In genomic region chr12:59265207-59265941, GRCm38 (mm10) we compare ENCODE assay signal across 8 mouse cellular contexts. TPM values are rescaled to one million over a fixed set of nuclear protein-coding genes. Genes with fewer than 3 reads are reported as not detected.
DNase-seq lines count a peak whose midpoint lies in the region; ATAC-seq and TF ChIP-seq lines count a peak whose summit lies in the region.

No protein-coding gene starts in this region.

- H3K4me2 ChIP-seq in kidney, embryonic 16.5 days (replicated peaks; ENCODE audit: low read depth, low read length) = no peak overlapping the region

- peaks cover 1% of the 10 kb centered on the region; the same call in 1 of the 2 replicates for H3K27me3 ChIP-seq in kidney, adult 2 months (replicated peaks; ENCODE audit: control insufficient read depth, insufficient read depth, low read length)
- no peaks in the 10 kb centered on the region for H3K27me3 ChIP-seq in kidney, embryonic 16.5 days (ENCODE audit: insufficient read depth, low read length)

- no peak for TF ChIP-seq POLR2A in kidney, adult 2 months (IDR thresholded peaks at IDR 0.05; ENCODE audit: low read depth, low read length)

- 0 out of 2 replicates have a peak, but pooled peaks have one; percentile 16 for TF ChIP-seq CTCF in kidney, adult 2 months (conservative IDR thresholded peaks at IDR 0.05; ENCODE audit: insufficient read depth, insufficient read length, low read depth, low read length)

- WGBS in kidney, adult 2 months = 33% methylated on average over 15 of the region's 15 CpGs
- 31% methylated on average over 15 of the region's 15 CpGs for WGBS in kidney, embryonic 16.5 days

- intact Hi-C loops in gastrocnemius, postnatal 14 days (cut with DNase I; ENCODE audit: low total_unique reads) = no loop called here

- no peak for ATAC-seq in kidney, embryonic 16.5 days (ENCODE audit: low FRiP score, low TSS enrichment)

- H3K27ac ChIP-seq in kidney, adult 2 months (ENCODE audit: insufficient read depth, low read depth, low read length) = no peak overlapping the region
- no peak overlapping the region for H3K27ac ChIP-seq in kidney, embryonic 16.5 days (ENCODE audit: low read length)

- H3K36me3 ChIP-seq in kidney, adult 2 months (ENCODE audit: control insufficient read depth, insufficient read depth, low read length) = no peaks in the 10 kb centered on the region
- no peaks in the 10 kb centered on the region for H3K36me3 ChIP-seq in kidney, embryonic 16.5 days (ENCODE audit: insufficient read depth, low read length)

- no peak overlapping the region for H3K9ac ChIP-seq in kidney, embryonic 16.5 days (replicated peaks; ENCODE audit: low read length)

- no peak for DNase-seq in kidney, adult 2 months
- peak; percentile 20 for DNase-seq in cerebellum, adult 9-10 months
- DNase-seq in frontal cortex, postnatal 10 days (ENCODE audit: low spot score in 2 of 2) = peak; percentile 47 to 66
- DNase-seq in layer of hippocampus, postnatal 10 days (ENCODE audit: low spot score in 2 of 2) = peak; percentile 62 to 76
- DNase-seq in neural tube, embryonic 10.5 days (ENCODE audit: extremely low spot score, low spot score) = peak; percentile 21
- no peak for DNase-seq in ovary, postnatal 36 days (ENCODE audit: low spot score)
- no peak for DNase-seq in gastrocnemius, postnatal 14 days

- H3K4me3 ChIP-seq in kidney, adult 2 months (ENCODE audit: insufficient read depth, low read depth, low read length) = no peak overlapping the region
- H3K4me3 ChIP-seq in kidney, embryonic 16.5 days (ENCODE audit: low read length) = no peak overlapping the region

- no peaks in the 10 kb centered on the region for H3K4me1 ChIP-seq in kidney, adult 2 months (ENCODE audit: control insufficient read depth, insufficient read depth, low read length)
- H3K4me1 ChIP-seq in kidney, embryonic 16.5 days (ENCODE audit: insufficient read depth, low read length) = no peaks in the 10 kb centered on the region

- no peaks in the 10 kb centered on the region for H3K9me3 ChIP-seq in kidney, embryonic 16.5 days (ENCODE audit: low read length)

RNA-seq across cellular contexts. Expression of gene Fbxo33, which starts 45.8 kb away (rescaled TPM):
- polyA plus RNA-seq in kidney, adult 2 months (2012; rRNA removed) = 9.2 and 9.8 TPM in 2 replicates
- 4.5 and 6.4 TPM in 2 replicates for polyA plus RNA-seq in kidney, embryonic 16.5 days (2015; fragmentation: Nextera tagmentation; extraction: Ambion mirVana)
- 10 to 100 TPM; 19.1 to 20.6 TPM for total RNA-seq in layer of hippocampus, postnatal 10 days (2021)
- 1 to 10 TPM; 4.3 to 5.2 TPM for total RNA-seq in gastrocnemius, postnatal 14 days (2021)

Comparison
In these comparisons a context has a peak if more than half of its experiments do, and no peak if none do; other contexts are left out.
1. DNase-seq: peak in cerebellum, adult 9-10 months (single experiment), frontal cortex, postnatal 10 days (2 of 2), layer of hippocampus, postnatal 10 days (2 of 2) and neural tube, embryonic 10.5 days (single experiment); none in kidney, adult 2 months (single experiment), ovary, postnatal 36 days (single experiment) and gastrocnemius, postnatal 14 days (single experiment).